Mouse (Mus musculus) thymus, postnatal 4 days (tissue): ENCODE measurements around the gene Slc19a1.
A peak's percentile ranks its signal among the peaks of the same experiment; 100 is the strongest.

Experiments used
- DNase-seq: peaks from one replicate; pipeline ENCODE4 v3.0.0; 2021

Gene Slc19a1

GRCm38 (mm10) chr10:77033323-77034025 lies 1.4 kb downstream of the Slc19a1 start:
- peak; percentile 47 for DNase-seq

- no peak for DNase-seq
Observed at GRCm38 (mm10) chr10:77035487-77035886, 3.4 kb downstream of the Slc19a1 start.

DNA sequence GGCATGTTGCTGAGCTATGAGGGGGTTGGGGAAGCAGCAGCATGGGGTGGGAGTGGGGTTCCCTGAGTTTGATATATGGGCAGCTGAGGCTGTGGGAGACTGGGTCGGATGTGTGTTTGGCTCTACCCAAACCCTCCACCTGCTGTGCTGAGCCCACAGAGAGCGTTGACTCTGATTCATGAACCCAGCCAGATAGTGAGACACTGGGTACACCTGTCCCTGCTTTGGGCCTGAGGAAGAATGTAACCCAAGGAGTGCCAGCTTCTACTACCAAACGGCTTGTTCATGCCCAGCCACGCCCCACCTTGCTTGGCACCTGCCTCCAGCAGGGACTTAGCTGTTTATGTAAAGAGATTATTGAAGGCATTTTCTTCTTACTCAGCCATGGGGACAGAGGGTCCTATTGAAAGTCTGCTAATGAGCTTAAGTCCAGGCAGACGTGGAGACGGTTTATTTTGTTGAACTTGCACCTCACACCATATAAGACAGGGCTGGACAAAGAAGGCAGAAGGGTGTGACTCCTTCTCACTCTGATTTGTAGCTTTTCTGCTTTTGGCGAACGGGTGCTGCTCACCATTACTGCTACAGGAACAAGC lies 6.6 kb downstream of the Slc19a1 start:
- DNase-seq, result no peak

- DNase-seq, result no peak
Observed at GRCm38 (mm10) chr10:77048196-77048595, 16.2 kb downstream of the Slc19a1 start.

- no peak for DNase-seq
Observed at GRCm38 (mm10) chr10:77048606-77049005, 16.6 kb downstream of the Slc19a1 start.

GRCm38 (mm10) chr10:77056768-77057167 lies 24.7 kb downstream of the Slc19a1 start:
- DNase-seq, result no peak

DNA sequence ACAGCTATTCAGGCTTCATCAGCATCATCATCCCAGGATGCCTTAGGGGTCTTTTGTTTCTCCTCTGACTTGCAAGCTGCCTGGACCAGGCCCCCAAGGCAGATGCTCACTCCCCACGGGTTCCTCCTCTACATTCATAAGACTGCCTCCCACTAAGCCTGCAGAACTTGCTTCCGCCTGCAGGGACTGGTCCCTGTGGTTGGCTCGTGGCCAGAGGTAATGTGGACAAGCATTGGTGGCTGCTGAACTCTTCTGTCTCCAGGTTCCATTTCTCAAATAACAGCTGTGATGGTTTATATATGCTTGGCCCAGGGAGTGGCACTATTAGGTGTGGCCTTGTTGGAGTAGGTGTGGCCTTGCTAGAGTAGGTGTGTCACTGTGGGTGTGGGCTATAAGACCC lies 29.4 kb downstream of the Slc19a1 start:
- no peak for DNase-seq

GRCm38 (mm10) chr10:77062393-77063010 lies 30.5 kb downstream of the Slc19a1 start:
- no peak for DNase-seq

DNA sequence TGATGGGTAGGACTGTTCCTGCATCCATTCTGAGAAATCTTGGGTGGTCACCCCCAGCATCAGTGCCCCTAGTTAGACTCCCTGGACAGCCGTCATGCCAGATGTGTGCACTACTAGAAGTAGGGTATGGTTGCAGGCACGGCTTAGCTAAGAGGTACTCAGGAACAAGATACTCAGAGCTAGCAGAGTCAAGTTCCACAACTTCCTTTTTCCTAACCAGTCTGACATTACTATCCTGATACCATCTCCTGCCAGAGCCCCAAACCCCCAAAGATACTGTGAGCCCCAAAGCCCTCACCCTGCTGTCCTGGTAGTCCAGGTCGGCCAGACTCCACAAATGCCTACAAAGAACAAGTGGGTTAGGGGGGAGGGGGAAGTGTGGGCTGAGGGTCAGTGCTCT lies 32.2 kb downstream of the Slc19a1 start:
- no peak for DNase-seq

DNA sequence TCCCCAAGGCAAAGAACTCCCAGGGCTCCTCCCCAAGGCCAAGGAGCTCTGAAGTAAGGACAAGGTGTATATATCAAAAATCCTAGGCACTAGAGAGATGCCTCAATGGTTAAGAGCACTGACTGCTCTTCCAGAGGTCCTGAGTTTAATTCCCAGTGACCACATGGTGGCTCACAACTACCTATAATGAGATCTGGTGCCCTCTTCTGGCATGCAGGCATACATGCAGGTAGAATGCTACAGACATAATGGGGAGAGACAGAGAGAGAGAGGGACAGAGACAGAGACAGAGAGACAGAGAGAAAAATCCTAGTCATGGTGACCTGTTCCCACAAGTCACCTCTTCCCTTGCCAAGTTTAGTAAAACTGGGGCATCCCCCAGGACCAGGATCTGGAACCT lies 32.6 kb downstream of the Slc19a1 start:
- DNase-seq, result no peak

DNA sequence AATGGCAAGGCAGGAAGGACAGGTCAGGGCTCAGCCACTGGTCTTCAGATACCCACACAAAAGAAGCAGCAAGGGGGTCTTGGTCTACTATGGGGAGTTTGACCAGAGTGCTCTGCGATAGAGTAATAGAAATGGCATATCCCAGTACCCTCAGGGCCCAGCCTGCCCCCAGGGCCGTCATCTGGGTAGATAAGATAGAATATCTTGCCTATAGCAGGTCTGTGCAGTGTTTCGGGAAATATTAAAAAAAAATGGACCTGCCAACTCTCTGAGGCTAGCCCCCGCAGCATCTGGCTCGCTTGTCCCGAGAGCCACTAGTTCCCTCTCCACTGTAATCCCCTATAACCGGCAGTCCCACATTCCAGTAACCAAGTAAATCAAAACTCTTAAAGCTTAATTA lies 36.4 kb downstream of the Slc19a1 start:
- DNase-seq, result no peak

DNA sequence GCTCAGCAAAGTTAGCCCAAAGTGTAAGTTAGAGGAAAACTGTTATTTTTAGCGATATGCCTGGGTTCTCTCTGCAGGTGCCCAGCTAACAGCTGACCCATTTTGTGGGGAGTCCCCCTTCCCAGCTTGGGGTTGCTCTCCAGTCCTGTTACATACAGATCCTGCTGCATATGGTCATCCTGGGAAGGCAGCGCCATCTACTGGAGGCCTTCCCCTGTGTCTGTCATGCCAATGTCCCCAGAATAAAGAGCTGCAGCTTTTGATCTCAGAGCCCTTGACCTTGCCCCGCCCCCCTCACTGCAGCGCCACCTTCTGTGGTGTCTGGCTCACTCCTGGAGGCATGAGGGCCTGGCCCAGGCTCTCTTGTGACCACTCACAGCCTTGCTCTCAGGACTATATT lies 38.0 kb downstream of the Slc19a1 start:
- peak; percentile 86 for DNase-seq

GRCm38 (mm10) chr10:77074276-77074974 lies 42.4 kb downstream of the Slc19a1 start:
- no peak for DNase-seq

DNA sequence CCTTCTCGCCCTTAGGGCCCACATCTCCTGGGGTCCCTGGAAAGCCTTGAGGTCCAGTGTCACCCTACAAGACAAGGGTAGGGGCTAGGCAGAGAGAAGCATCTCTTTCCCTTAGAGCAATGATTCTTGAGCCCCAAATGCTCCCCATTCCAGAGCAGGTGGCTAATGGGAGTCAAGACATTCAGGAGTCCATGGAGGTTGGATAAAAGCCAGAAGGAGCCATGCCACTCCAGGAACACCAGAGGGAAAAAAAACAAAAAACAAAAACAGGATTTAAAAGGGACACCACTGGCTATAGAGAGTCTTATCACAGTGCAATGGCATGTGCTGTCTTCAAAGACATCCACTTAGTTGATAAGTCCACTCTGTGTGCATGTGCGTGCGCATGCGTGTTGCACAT lies 46.4 kb downstream of the Slc19a1 start:
- DNase-seq, result no peak

- DNase-seq, result no peak
Observed at GRCm38 (mm10) chr10:77078961-77079360, 46.9 kb downstream of the Slc19a1 start.

GRCm38 (mm10) chr10:77082453-77082852 lies 50.4 kb downstream of the Slc19a1 start:
- peak; percentile 88 for DNase-seq

DNA sequence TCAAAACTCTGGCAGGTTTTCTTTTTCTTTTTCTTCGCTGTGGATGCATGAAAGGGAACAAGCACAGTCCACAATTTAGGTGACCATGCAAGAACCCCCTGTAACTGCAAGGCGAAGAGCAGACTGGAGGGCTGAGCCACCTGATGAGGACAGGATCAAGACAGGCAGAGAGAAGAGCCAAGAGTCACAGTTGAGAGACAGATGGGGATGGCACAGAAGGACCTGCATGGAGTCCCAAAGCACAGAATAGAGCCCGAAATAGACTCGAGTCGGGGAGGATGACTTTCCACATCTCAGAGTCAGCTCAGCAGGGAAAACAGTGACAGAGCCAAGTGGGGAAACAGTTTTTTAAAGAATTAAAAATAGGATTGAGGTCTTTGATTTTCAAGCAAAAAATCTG lies 50.9 kb downstream of the Slc19a1 start:
- DNase-seq, result no peak

GRCm38 (mm10) chr10:77084568-77084967 lies 52.5 kb downstream of the Slc19a1 start:
- no peak for DNase-seq

GRCm38 (mm10) chr10:77089336-77089735 lies 57.3 kb downstream of the Slc19a1 start:
- DNase-seq, result no peak

DNA sequence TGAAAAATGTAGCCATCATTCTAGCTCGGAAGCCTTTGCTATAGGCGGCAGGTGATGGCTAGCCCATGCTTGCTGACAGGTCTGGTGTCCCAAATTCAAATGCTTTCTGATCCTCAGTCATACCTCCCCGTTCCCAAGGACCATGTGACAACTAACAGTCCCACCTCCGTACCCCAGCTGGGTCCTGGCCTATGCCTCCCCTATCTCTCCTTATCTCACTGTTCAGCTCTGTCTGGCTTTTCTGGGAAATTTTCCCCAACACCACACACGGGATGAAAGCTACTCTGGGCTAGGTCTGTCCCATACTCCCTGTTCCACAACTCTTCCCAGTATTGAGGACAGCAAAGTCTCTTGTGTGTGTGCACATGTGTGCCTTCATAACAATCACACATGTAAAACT lies 58.0 kb downstream of the Slc19a1 start:
- DNase-seq, result no peak

GRCm38 (mm10) chr10:77091538-77092097 lies 59.6 kb downstream of the Slc19a1 start:
- DNase-seq, result no peak

DNA sequence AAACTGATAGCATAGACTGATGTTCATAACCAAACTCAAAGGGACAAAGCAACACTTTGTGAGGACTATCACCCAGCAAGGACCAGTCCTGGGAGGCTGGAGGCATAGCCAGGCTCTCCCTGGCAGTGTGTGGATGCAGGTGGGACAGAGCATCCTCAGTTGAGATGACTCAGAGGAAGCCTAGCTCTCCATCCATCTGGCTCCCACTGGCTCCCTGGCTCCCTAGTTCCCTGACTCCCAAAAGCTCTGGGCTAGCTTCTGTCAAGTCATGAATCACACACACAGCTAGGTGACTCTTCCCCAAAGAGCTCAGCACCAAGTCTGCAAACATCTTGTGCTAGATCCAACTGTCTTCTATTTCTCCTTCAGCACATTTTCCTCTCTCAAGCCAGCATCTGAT lies 61.8 kb downstream of the Slc19a1 start:
- DNase-seq, result no peak

GRCm38 (mm10) chr10:77095666-77096065 lies 63.6 kb downstream of the Slc19a1 start:
- no peak for DNase-seq
